Mouse (Mus musculus) forebrain, postnatal 0 days (tissue): Measurements from ENCODE around the gene Kremen1. TPM values are rescaled to one million over a fixed set of nuclear protein-coding genes. Genes with fewer than 3 reads are reported as not detected.
A peak's percentile ranks its signal among the peaks of the same experiment; 100 is the strongest.

Source experiments
- ATAC-seq: fragments of 200-750 bp; cut with Nextera tagmentation; 2 replicates; pipeline ENCODE4 v1.8.0; 2017; ENCODE audit warnings: mild to moderate bottlenecking, moderate library complexity
- DNase-seq: peaks from one replicate; pipeline ENCODE4 v3.0.0-alpha.2; 2015
- H3K27ac ChIP-seq: fragments of 300-500 bp; sonication (generic); 2 replicates; pipeline ENCODE4 v1.5.1; 2014; ENCODE audit warnings: low read depth, mild to moderate bottlenecking, antibody characterized with exemption, low read length, moderate library complexity, mixed read lengths
- H3K27me3 ChIP-seq: fragments of 300-500 bp; sonication (generic); 2 replicates; pipeline ENCODE4 v1.6.1; 2014; ENCODE audit warnings: mild to moderate bottlenecking, low read length, mixed read lengths; ENCODE audit not compliant: insufficient read depth
- H3K36me3 ChIP-seq: fragments of 300-500 bp; sonication (generic); 2 replicates; pipeline ENCODE4 v1.6.1; 2014; ENCODE audit warnings: mild to moderate bottlenecking, moderate library complexity; ENCODE audit not compliant: insufficient read depth
- H3K4me1 ChIP-seq: fragments of 300-500 bp; sonication (generic); 2 replicates; pipeline ENCODE4 v1.6.1; 2014; ENCODE audit warnings: antibody characterized with exemption; ENCODE audit not compliant: insufficient read depth
- H3K4me2 ChIP-seq: fragments of 300-500 bp; sonication (generic); 2 replicates; pipeline ENCODE4 v1.6.1; 2014; ENCODE audit warnings: low read depth, mild to moderate bottlenecking, moderate library complexity
- H3K4me3 ChIP-seq: fragments of 300-500 bp; sonication (generic); 2 replicates; pipeline ENCODE4 v1.5.1; 2014; ENCODE audit warnings: low read depth, low read length, mixed read lengths
- H3K9ac ChIP-seq: fragments of 300-500 bp; sonication (generic); 2 replicates; pipeline ENCODE4 v1.6.1; 2014; ENCODE audit warnings: mild to moderate bottlenecking
- H3K9me3 ChIP-seq: fragments of 300-500 bp; sonication (generic); 2 replicates; pipeline ENCODE4 v1.6.1; 2016; ENCODE audit warnings: low read length
- CTCF ChIP-seq: sonication (generic); IDR thresholded peaks from 2 replicates; pipeline ENCODE4 v1.5.1; 2016; ENCODE audit warnings: antibody characterized with exemption, control low read depth, low read depth
- WGBS: fragments of 180-500 bp; shearing (Covaris S2); extraction: QIAGEN DNeasy Blood & Tissue Kit; methylation state at CpG from one replicate; pipeline ENCODE4 v1.1.7; 2014; 5-methylcytosine and 5-hydroxymethylcytosine counted together
- polyA plus RNA-seq: library from polyadenylated mRNA; unstranded; fragments of >200 nt; fragmentation: Nextera tagmentation; extraction: Ambion mirVana; gene quantifications from 2 replicates; pipeline ENCODE4 v1.2.1, GENCODE M21; 2015
- total RNA-seq: library from RNA; depleted of rRNA; stranded (reverse); fragments of >200 nt; gene quantifications from 2 replicates; pipeline ENCODE4 v1.2.3, GENCODE M21; 2014

Gene Kremen1
- total and polyA plus RNA-seq, 2 experiments from 2014 or later: 2.9 to 9.7 TPM

DNA sequence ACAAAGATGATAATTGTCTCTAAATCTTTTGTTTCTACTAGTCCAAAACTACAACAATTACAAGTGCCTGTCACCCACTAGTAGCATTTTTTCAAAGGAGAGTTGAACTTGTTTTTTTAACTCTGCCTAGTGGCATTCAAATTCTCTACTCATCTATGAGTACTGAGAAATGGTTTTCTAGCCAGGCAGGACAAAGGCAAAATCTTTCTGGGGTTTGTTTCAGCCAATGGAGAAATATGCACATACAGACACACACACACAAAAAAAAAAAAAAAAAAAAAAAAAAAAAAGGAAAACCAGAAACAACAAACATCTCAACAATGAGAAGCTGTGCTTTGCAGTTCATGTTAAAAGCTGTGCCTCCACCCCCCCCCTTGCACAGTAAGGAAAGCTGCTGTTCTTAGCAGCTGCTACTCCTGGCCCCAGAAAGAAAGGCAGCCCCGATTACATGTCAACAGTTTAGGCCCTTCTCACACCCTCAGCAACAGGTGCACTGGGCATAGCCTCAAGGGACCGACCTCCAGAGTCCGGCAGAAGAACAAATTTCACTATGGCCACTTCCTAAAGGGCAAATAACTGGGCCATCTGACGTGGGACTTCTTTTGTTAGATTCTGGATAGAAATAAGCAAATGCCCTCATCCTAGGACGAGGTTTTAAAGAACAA is 16.1 kb upstream of the Kremen1 start:
- Histone ChIP-seq H3K36me3 (peaks cover 13% of the 10 kb centered on the region), H3K27ac (no peak overlapping the region), H3K9me3 (no peaks in the 10 kb centered on the region), H3K4me2 (no peak overlapping the region), H3K27me3 (no peaks in the 10 kb centered on the region), H3K4me1 (no peaks in the 10 kb centered on the region), H3K4me3 (no peak overlapping the region), H3K9ac (no peak overlapping the region)
- no peak for TF ChIP-seq CTCF
- 54% methylated on average over 5 of the region's 5 CpGs for WGBS
- no peak for ATAC-seq
- DNase-seq: no peak

DNA sequence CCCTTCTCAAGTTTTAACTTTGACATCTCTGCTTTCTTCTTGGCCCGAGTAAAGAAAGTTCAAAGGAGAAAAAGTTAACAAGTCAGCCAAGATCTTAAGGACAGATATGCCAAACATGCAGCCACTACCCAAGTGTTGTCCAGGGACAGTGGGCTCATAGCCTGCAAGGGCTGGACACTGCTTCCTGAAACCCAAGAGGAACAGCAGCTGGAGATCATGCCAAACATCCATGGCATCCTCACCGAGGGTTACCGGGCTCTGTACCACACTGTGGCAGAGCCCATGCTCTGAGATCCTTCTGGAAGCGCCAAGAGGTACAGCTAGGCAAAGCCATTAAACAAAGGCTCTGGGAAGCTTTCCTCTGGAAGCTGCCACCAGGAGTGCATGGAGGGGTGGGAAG is 13.9 kb upstream of the Kremen1 start:
- TF ChIP-seq CTCF: no peak
- no peak for ATAC-seq
- no peak for DNase-seq
- Histone ChIP-seq H3K36me3 (no peaks in the 10 kb centered on the region), H3K9me3 (no peaks in the 10 kb centered on the region), H3K4me3 (no peak overlapping the region), H3K27ac (no peak overlapping the region), H3K27me3 (no peaks in the 10 kb centered on the region), H3K9ac (no peak overlapping the region), H3K4me2 (no peak overlapping the region), H3K4me1 (0 out of 2 replicates have a peak, but pooled peaks cover 4% of the 10 kb centered on the region)
- 82% methylated on average over 4 of the region's 4 CpGs for WGBS

DNA sequence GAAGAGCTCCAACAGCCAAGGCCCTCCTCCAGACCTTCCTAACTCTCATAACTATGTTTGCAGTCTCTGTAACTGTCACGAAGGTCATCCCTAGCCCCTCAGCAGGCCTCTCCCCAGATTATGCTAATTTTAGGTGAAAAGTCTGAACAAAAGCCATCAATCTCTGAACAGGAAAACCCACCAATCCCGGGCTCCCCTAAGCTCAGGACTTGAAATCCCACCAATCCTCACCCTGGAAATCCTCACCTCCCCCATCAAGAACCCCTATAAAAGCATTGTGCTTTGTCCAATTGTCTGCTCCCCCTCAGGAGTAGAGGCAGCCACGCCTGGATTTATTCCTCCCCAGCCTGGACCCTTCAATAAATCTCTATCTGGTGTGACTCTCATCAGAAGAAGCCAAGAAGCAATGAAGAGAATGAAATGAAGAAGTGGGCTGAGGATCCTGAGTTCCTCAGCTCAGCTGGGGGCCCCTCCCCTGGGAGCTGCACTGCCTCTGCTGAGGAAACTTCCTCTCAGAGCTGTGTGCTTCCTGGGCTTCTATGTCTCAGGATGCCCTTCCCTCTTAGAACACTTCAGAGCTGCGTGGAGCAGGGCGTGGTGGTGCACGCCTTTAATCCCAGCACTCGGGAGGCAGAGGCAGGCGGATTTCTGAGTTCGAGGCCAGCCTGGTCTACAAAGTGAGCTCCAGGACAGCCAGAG is 11.3 kb upstream of the Kremen1 start:
- no peaks in the 10 kb centered on the region for H3K27me3 ChIP-seq
- H3K4me3 ChIP-seq: no peak overlapping the region
- no peak overlapping the region for H3K4me2 ChIP-seq
- 76% methylated on average over 9 of the region's 9 CpGs for WGBS
- 0 out of 2 replicates have a peak, but pooled peaks cover 4% of the 10 kb centered on the region for H3K4me1 ChIP-seq
- H3K27ac ChIP-seq: no peak overlapping the region
- TF ChIP-seq CTCF: no peak
- H3K9me3 ChIP-seq: no peaks in the 10 kb centered on the region
- ATAC-seq (no peak), DNase-seq (no peak)
- H3K36me3 ChIP-seq: no peaks in the 10 kb centered on the region
- no peak overlapping the region for H3K9ac ChIP-seq

- 39% methylated on average over 4 of the region's 4 CpGs for WGBS
- Histone ChIP-seq H3K27me3 (no peaks in the 10 kb centered on the region), H3K27ac (peak overlapping the region; percentile 54; the same call in 1 of the 2 replicates), H3K4me3 (no peak overlapping the region), H3K4me1 (0 out of 2 replicates have a peak, but pooled peaks cover 4% of the 10 kb centered on the region), H3K9me3 (no peaks in the 10 kb centered on the region), H3K9ac (no peak overlapping the region), H3K36me3 (no peaks in the 10 kb centered on the region), H3K4me2 (no peak overlapping the region)
- no peak for TF ChIP-seq CTCF
- ATAC-seq (no peak), DNase-seq (no peak)
Observed at GRCm38 (mm10) chr11:5272066-5272360, 10.7 kb upstream of the Kremen1 start.

- no peak for TF ChIP-seq CTCF
- peak overlapping the region; percentile 54; the same call in 1 of the 2 replicates for H3K27ac ChIP-seq
- DNase-seq (no peak), ATAC-seq (peak; percentile 27; the same call in 1 of the 2 replicates)
- H3K36me3 ChIP-seq: no peaks in the 10 kb centered on the region
- H3K27me3 ChIP-seq: no peaks in the 10 kb centered on the region
- 38% methylated on average over 9 of the region's 9 CpGs for WGBS
- no peaks in the 10 kb centered on the region for H3K9me3 ChIP-seq
- H3K9ac ChIP-seq: no peak overlapping the region
- H3K4me3 ChIP-seq: no peak overlapping the region
- H3K4me1 ChIP-seq: 0 out of 2 replicates have a peak, but pooled peaks cover 4% of the 10 kb centered on the region
- no peak overlapping the region for H3K4me2 ChIP-seq
Observed at GRCm38 (mm10) chr11:5271274-5272065, 10.1 kb upstream of the Kremen1 start.

- no peak overlapping the region for H3K27ac ChIP-seq
- WGBS: 86% methylated on average over 8 of the region's 8 CpGs
- H3K4me2 ChIP-seq: no peak overlapping the region
- H3K4me1 ChIP-seq: 0 out of 2 replicates have a peak, but pooled peaks cover 4% of the 10 kb centered on the region
- TF ChIP-seq CTCF: no peak
- H3K4me3 ChIP-seq: no peak overlapping the region
- H3K27me3 ChIP-seq: no peaks in the 10 kb centered on the region
- no peak for DNase-seq
- no peak for ATAC-seq
- H3K36me3 ChIP-seq: no peaks in the 10 kb centered on the region
- no peaks in the 10 kb centered on the region for H3K9me3 ChIP-seq
- no peak overlapping the region for H3K9ac ChIP-seq
Observed at GRCm38 (mm10) chr11:5269846-5270461, 8.6 kb upstream of the Kremen1 start.
